Mouse (Mus musculus) natural killer cell, adult 2 months (primary cell): Measurements from ENCODE around the gene Slc35e4.
"Not testable (repeated sequence)": the region's sequence is repeated elsewhere in the genome, so short reads cannot be mapped to it uniquely, and the experiment has no call there.

Source experiments
- DNase-seq, 2 experiments: peaks; one replicate each; pipeline ENCODE4 v3.0.0; 2022; ENCODE audit warnings: low spot score in 2 of 2

Slc35e4 gene

DNA sequence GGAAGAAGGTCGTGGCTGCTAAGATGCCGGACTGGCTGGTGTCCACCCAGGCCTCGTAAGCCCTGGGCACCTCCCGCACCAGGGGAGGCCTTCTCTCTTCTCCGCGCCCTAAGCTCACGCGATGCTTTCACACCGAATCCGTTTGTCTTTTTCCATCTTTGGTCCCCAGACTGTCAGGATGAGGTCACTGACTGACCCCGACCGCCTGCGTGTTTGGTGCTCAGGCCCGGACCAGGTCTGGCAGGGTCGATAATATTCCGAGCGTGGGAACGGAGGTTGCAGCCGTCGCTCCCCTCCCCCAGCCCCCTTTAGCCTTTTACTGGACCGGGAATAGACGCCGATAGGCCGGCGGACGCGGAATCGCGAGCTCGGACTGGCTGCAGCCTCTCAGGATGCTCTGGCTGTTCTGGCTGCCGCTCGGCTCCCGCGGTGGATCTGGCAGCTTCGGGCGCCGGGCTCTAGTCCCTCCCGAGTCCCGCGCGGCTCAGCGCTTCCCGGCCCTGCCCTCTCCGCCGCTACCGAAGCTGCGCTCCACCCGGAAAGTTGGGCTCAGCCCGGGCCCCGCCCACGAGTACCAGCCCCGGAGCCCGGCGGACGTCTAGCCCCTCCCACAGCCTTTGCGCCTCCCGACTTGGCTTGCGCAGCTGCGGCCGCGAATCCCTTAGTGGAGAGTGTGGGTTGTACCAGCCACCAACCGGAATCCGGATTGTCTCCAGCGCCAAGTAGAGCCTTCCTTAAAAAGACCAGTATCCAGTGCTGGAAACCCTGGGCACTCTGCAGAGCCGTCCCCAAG is 952 bp downstream of the Slc35e4 start:
- DNase-seq = peak; percentile 55 to 66

DNA sequence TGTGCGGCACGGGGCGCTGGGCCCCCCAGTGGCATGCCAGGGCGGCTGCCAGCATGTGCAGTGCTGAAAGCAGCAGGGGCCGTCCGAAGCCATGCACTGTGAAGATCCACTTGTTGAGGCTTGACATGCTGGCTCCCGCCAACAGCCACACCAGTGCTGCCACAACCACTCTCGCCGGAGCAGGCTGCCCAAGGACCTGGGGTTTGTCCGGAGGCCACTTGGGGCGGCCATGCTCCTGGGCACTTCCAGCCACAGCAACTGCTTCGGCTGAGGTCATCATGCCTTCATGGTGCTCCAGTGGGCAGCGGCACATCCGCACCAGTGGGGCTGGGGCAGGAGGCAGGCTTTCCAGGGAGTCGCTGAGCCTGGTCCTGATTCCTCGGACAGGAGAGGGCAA is 1.6 kb downstream of the Slc35e4 start:
- DNase-seq = peak in 1 of 2 experiments; percentile 26

DNA sequence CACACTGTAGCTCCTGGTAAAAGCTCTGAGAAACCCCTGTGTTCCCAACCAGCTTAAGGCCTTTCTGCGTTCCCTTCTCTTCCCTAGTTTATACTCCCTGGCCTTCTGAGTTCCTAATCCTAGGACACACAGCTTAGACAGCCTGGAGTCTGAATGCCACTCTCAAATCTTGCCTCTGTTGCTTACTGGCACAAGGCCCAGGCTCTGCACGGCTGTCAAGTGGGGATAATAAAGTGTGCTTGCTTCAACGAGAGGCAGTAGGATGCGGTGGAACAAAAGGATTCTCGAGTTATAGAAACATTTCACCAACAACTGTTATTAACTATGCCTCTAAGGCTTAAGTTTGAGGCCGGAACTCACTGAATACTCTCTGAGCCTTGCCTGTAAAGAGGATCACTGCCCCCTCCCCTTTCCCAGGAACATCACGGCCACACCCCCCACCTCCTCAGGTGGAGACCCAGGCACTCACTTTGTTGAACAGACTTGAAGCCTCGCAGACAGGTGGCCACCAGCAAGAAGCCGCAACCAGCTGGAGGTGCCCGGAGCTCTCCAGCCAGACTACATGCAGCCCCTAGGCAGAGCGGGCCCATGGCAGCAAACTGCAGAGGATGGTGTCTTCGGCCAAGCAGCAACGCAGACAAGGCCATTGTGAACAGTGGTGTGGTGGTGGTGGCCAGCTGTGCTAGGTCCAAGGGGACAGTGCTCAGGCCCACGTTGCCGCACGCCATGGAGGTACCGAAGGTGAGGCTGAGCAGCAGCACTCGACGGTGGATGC is 2.2 kb downstream of the Slc35e4 start:
- no peak for DNase-seq

DNA sequence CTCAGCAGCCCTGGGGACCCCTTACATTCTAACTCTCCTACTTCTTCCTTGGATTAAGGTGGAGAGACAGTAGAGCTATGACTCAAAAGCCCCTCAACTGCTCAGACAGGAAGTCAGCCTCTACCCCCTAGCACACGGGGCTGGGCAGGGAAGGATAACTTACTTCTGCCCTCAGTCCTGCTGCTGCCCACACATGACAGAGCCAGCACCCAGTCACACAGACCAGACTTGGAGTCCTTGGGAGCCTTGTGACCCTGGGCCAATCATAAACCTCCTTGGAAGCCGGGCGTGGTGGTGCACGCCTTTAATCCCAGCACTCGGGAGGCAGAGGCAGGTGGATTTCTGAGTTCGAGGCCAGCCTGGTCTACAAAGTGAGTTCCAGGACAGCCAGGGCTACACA is 3.0 kb downstream of the Slc35e4 start:
- DNase-seq = not testable (repeated sequence)

DNA sequence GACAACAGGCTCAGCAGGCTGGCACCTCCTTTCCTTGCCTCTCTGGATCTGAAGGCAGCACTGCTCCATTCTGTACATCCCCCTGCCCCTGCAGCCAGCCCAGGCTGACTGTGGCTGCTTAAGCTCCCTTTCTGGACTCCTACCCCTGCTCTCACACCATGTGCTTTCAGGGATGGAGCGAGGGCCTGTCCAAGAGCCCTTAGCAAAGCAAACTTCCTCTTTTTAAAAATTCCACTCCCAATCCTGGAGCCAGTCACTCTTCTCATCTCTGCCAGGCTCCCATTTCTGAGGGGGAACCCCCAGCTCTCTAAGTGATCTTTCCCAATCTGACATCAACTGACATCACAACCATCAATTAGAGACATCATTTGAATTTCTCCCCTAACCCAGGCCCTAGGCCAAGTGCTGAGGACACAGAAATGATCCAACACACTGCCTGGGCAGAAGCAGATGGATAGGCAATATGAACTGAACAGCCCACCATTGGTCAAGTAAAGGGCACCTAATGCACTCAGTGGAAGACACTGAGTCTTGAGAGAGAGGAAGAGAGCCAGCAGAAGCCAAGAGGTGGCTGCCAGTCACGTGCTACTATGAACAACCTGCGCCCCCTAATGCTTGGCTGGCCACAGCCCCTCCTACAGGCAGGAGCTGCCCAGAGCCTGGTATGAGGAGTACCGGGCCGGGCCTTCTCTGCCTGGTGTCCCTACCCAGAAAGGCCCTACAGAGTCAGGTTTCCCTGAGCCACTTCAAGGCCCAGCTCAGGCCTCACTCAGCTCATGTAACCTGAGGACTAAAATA is 3.8 kb downstream of the Slc35e4 start:
- no peak for DNase-seq

DNA sequence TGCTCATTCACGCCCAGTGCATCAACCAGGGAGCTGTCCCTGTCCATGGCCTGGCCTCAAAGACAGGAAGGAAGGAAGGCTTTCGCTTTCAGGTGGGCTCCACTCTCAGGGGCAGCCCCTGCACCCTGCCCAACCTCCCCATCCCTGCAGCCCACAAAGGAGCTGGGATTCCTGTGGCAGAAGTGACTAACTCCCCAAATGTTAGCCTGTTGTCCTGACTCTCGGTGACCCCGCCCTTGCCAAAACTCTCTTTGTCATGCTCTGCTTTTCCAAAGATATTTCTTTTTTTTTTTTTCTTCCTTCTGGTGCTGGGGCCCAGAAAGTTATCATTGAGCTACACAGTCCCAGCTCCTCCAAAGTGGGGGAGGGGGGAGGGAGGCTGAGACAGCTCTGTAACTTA is 5.2 kb downstream of the Slc35e4 start:
- no peak for DNase-seq

DNA sequence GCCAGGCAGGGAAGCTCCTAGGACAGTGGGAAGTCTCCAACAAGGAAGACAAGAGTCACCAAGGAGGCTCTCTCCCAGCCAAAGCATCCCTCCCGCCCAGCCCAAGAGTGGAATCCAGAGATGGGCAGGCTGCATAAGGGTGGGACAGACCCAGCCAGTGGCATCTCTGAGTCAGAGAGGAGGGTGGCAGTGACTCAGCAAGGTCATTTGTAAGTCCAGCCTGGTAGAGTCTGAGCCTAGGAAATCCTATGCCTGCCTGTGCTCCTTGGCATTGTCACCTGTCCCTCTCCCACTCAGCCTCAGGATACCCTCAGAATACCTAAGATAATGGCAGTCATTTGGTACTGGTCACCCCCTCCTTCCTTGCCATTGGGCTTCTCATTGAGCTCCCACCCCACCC is 9.0 kb downstream of the Slc35e4 start:
- no peak for DNase-seq

DNA sequence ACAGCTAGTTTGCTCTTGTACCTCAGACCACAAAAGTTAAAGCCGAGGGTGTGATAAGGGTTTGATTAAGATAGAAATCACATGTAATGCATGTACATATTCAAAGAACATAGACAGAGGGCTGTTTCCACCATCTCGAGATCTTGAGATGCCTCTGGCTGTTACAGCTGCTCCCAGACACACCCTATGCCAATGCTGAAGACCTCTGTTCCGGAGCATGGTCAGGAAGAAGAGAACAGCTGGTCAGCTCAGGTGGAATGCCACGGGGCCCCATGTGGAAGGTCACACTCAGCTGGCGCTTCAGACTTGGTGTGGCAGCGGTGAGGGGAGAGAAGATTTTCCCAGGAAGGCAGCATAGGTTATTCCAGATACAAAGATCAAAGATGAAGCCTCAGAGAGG is 9.8 kb downstream of the Slc35e4 start:
- no peak for DNase-seq

DNA sequence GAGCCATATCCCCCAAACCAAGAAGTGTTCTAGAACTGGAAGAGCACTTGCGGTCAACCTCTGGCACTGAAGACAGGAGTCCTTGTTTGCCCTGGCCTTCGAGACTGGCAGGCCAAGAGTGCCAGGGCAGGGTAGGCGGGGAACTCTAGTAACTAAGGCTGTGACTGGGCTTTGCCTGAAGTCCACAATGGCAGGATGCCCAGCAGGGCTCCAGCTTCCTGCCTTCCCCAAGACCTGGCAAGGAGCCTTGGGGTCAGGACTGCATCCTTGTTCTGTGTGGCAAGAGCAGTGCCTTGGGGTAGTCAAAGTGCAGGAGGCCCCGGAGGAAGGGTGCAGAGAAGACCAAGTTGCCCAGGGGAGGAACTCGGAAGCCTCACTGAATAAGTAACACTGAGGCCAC is 11.4 kb downstream of the Slc35e4 start:
- no peak for DNase-seq

DNA sequence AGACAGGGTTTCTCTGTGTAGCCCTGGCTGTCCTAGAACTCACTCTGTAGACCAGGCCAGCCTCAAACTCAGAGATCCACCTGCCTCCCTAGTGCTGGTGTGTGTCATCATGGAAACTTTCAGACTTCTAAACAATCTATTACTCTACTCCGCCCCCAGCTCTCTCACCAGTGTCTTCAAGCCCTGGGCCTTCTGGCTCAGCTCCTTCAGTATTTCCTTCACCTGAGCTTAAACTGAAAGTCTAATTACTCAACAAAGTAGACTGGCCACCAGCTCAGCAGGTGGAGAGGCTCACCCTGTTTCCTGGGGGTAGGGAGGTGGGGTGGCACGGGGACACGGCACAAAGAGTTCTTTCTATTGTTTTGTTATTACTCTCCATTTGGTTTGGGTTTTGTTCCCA is 11.9 kb downstream of the Slc35e4 start:
- no peak for DNase-seq

DNA sequence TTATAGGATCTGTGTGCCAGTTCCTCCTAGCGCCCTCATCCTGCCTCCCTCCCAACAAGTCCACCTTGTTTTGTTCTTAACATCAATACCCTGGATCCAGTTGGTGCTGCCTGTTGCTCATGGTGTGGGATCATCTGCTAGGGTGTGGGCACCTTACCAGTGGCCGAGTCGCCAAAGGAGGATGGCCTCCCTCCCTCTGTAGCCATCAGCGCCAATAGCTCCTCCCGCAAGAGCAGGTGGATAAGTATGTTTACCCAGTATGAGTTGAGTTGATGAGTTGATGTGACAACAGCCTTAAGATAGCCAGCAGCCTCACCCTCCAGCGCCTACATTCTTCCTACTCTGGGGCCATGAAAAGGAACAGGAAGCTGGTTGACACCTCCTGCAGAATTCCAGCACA is 14.2 kb downstream of the Slc35e4 start:
- no peak for DNase-seq

DNA sequence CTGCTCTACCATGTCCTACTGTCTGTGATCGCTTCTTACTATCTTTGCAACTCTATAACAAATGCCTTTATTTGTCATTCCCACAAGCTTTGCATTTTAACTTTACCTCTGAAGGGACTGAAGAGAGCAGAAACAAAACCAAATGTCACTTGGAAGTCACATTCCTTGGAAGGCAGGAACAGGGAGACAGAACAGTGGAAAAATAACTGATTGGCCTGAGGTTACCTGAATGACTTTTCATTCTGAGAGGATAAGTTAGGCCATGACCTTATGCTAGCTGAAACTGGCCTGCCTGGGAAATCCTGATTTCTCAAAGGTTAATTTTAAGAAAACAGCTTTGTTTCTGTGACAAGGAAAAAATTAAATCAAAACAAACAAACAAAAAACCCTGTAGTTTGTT is 18.5 kb downstream of the Slc35e4 start:
- DNase-seq = no peak

DNA sequence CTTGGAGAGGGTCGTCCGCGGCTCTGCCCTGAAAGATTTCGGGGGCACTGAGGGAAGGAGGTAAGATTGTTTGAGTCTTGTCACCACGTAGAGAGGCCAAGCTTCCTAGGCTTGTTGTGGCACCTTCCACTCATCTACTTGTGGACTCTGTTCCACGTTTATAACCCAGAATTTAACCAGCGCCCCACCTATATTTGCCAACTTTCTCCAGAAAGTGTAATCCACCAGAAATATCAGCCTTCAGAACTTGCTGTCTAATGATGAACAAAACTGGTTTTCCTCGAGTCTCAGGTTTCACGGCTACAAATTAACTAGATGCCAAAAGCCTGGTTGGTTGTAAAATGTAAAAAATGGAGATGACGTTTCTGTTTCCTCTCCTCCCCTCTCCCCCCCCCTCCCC is 19.0 kb downstream of the Slc35e4 start:
- DNase-seq = no peak

DNA sequence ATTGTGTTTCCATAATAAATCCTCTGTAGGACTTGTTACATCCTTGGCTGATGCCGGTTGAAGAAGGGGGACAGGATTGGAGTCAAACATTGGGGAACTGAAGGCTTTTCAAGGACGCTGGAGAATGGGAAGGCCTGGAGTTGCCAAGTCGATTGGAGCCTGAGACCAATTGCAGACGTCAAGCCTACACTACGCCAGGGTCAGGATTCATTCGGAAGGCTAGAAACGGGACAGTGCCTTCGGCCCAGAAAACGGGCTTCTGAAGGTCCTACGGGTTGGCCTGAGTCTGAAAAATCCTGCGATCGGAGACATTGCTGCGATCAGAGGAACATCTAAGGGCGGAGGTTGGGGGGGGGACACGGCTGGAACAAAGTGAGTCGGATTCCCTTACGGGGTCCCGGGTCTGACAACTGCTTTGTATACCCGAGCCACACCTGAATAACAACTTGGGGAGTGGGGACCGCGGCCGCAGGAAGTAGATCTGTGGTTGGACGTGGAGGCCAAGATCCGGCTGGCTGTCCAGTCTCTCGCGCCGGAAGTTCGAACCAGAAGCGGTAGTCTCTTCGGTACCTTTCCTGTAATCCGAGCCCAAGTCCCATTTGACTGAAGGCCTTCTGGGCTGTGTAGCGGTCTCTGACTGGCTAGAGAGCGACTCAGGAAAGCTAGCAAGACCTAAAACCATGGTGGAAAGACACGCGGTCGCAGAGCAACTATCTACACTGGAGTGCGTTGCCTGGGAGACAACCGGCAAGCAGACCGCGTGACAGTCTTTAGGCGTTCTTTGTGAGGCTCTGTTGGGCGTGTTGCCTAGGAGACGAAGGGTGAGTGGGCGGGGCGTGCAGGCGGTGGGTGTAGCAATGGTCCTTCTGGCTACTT is 19.8 kb downstream of the Slc35e4 start, which contains the start of the genes 4921536K21Rik and Dusp18:
Gene 4921536K21Rik (minus strand): TSS at position 693 of the 876 bp plus-strand sequence.
Gene Dusp18 (plus strand): TSS at position 835 of the 876 bp plus-strand sequence.
- peak; percentile 95 for DNase-seq

DNA sequence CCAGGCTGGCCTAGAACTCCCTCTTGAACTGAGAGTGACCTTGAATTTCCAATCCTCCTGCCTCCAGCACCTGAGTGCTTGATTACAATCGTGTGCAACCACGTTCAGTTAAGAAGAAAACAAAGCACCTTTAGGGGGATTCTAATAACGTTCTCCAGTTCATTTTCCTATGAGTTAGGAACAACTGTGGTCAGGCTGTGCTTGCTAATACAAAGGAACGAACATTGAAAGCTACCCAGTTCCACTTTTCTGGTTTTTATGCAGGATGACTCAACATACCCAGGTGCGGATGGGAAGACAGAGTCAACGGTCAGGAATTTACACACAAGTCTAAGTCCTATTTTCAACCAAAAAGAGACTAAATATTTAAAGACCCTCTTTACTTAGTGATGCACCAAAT is 20.5 kb downstream of the Slc35e4 start:
- no peak for DNase-seq

DNA sequence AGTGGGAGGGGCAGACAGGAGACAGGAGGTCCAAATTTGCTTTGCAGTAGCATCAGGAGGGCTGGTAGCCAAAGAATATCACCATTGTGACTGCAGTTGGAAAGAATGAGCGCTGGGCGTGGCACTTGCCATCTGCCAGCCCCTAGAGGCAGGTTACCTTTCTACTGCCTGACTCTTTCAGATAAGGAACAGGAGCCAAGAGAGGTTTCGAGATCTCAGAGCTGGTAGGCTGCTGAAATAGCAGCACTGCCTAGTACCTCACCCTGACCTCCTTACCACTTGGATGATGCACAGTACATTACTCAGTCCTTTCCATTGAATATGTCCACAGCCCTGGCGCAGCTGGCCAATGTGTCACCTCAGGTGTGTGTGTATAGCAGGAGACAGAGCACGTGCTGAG is 27.1 kb downstream of the Slc35e4 start:
- no peak for DNase-seq

DNA sequence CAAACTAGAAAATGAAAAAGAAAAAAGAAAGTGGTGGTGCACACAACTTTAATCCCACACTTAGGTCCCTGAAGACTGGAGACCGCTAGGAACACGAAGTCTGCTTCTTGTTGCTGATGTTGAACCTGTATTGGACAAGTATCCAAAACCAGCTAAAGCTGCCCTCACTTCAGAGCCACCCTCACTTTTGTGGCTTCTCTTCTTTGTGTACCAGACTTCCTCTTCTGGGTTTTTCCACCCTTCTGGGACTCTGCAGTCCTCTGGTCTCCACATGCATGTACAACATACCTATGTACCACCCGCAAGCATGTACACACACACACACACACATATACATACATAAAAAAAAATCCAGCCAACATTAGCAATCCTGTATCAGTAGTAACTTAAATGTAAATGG is 30.8 kb downstream of the Slc35e4 start:
- no peak for DNase-seq

DNA sequence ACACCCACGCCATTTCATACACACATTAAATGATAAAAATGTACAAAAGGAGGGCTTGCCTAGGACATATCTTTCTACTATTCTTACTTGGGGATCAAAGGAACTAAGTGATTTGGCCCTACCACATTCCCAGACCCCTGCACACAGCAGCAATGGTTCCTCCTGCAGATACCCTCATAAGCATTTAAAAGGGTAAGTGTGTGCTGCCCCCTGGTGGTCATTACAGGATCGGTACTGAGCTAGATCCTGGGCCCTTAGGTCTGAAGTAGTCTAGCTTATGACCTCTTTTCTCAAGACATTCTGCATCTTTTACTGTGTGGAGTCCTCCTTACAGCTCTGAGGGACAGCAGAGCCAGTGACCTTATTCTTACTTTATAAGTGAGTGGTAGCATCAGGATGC is 34.6 kb downstream of the Slc35e4 start:
- peak; percentile 55 to 74 for DNase-seq

DNA sequence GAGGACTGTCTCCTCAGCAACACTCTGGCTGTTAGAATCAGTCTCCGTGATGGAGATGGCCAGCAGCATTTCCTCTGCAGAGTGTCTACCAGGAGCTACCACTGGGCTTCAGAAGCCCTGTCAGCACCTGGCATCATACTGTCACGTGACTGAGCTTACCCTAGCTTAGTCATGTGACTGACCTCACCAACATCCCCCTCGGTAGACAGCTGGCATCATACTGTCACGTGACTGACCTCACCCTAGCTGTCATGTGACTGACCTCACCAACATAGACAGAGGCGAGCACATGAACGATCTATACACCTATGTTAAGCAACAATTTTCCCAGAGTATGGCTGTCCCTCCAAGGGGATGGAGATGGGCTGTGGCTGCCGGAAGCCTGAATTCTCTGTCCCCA is 35.8 kb downstream of the Slc35e4 start:
- no peak for DNase-seq

DNA sequence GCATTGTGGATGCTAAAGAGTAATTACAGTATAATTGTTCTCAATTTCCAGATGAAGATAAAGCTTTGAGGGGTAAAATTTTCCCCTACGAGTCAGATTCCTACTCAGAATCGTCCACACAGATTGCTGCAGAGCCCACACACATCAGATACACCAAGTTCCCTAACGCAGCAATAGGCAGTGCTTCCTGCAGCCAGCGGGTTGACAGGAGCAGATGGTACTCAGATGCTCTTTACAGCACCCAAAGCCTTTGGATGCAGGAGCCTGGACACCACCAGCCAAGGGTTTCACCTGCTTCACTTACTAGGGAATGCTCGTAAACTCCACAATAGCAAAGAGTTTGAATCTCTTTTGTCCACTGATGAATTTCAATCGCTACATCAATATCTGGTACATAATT is 38.0 kb downstream of the Slc35e4 start:
- no peak for DNase-seq

DNA sequence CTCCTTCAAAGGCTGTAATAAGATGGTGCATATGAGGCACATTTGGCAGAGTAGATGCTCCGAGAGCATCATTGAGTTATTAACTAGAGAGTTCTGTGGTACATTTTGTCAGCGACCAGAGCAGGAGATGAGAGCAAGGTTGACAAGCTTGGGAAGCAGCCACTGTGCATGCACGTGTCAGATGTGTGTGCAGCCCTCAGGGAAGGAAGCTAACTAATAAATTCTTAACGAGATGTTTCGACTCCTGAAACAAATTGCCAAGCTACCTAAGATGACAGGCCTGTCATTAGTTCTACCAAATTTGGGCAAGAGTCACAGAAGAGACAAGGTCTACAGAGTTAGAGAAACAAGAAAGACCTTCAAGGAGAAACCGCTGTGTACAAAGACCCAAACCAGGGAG is 50.1 kb downstream of the Slc35e4 start:
- no peak for DNase-seq
